Mouse (Mus musculus): Measurements from ENCODE around the gene Olfr1360.

Gene Olfr1360

DNA sequence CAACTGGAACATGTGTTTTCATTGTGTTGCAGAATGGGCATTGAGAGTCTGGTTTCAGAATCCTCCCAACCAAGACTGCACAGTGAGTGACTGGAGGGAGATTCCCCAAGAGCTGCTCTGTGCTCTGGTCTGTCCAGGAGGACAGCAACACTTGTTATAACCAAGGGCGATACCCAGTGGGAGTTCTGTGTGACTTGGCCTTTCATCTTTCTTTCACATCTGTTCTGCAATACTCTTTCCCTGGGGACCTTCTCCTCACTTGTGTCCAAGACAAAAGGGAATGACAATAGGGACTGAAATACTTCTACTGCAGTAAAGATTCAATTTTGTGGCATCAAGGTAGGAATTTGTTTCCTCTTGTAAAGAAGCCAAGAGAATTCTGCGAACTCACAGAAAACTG is 34.8 kb downstream of the Olfr1360 start, which contains the start of gene Olfr11:
Olfr11 (minus strand) TSS at position 101 of the 400 bp plus-strand sequence.
- DNase-seq (ENCODE audit: low spot score in 2 of 2): no peak

Data from heart, adult 9 months (tissue).